Mouse (Mus musculus) midbrain, embryonic 13.5 days (tissue): ENCODE measurements around the gene Hs2st1. TPM values are rescaled to one million over a fixed set of nuclear protein-coding genes. Genes with fewer than 3 reads are reported as not detected.

Source experiments
- ATAC-seq: fragments of 200-750 bp; cut with Nextera tagmentation; 2 replicates; pipeline ENCODE4 v1.8.0; 2017; ENCODE audit warnings: mild to moderate bottlenecking, moderate TSS enrichment, moderate library complexity
- H3K27ac ChIP-seq: fragments of 300-500 bp; sonication (generic); 2 replicates; pipeline ENCODE4 v1.5.1; 2015; ENCODE audit warnings: inconsistent platforms, mild to moderate bottlenecking, moderate library complexity
- H3K27me3 ChIP-seq: fragments of 300-500 bp; sonication (generic); 2 replicates; pipeline ENCODE4 v1.6.1; 2015; ENCODE audit warnings: mild to moderate bottlenecking, inconsistent platforms
- H3K36me3 ChIP-seq: fragments of 300-500 bp; sonication (generic); 2 replicates; pipeline ENCODE4 v1.6.1; 2015; ENCODE audit warnings: mild to moderate bottlenecking, inconsistent platforms
- H3K4me1 ChIP-seq: fragments of 300-500 bp; sonication (generic); replicated peaks from 2 replicates; pipeline ENCODE4 v1.6.1; 2015; ENCODE audit warnings: inconsistent platforms
- H3K4me2 ChIP-seq: fragments of 300-500 bp; sonication (generic); replicated peaks from 2 replicates; pipeline ENCODE4 v1.6.1; 2015; ENCODE audit warnings: moderate library complexity, mild to moderate bottlenecking, inconsistent platforms
- H3K4me3 ChIP-seq: fragments of 300-500 bp; sonication (generic); replicated peaks from 2 replicates; pipeline ENCODE4 v1.5.1; 2015; ENCODE audit warnings: mild to moderate bottlenecking, inconsistent platforms
- H3K9ac ChIP-seq: fragments of 300-500 bp; sonication (generic); replicated peaks from 2 replicates; pipeline ENCODE4 v1.6.1; 2015; ENCODE audit warnings: mild to moderate bottlenecking, inconsistent platforms
- H3K9me3 ChIP-seq: fragments of 300-500 bp; sonication (generic); 2 replicates; pipeline ENCODE4 v1.6.1; 2016; ENCODE audit warnings: mild to moderate bottlenecking, inconsistent platforms
- WGBS: fragments of 180-500 bp; shearing (Covaris S2); methylation state at CpG from one replicate; pipeline ENCODE4 v1.1.7; 2015; 5-methylcytosine and 5-hydroxymethylcytosine counted together
- polyA plus RNA-seq: library from polyadenylated mRNA; unstranded; fragments of >200 nt; fragmentation: Nextera tagmentation; extraction: Ambion mirVana; gene quantifications from 2 replicates; pipeline ENCODE4 v1.2.1, GENCODE M21; 2015

Hs2st1 gene
- polyA plus RNA-seq, 1 experiment from 2014 or later = 17.4 TPM

DNA sequence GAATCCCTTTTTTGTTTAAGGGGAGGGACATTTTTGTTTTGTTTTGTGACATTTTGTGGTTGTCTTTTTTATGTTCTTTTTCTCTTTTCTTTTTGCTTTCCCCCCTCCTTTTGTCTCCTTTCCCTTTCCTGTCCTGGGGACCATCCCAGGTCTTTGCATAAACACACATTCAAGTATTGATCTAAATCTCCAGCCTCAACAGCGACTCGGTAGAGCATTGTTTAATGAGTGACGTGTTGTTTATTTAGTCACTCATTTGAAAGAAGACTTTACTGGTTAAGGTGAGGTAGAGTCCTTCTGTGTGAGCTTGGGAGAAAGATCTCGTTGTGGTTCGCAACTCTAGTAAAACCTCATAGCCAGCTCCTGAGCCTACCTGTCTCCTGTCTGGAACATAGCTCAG lies 13.8 kb upstream of the Hs2st1 start:
- Histone ChIP-seq H3K4me3 (no peak overlapping the region), H3K27me3 (no peaks in the 10 kb centered on the region), H3K4me1 (peaks cover 3% of the 10 kb centered on the region; the same call in 1 of the 2 replicates), H3K9ac (no peak overlapping the region), H3K9me3 (no peaks in the 10 kb centered on the region), H3K4me2 (no peak overlapping the region), H3K36me3 (peaks cover 49% of the 10 kb centered on the region), H3K27ac (no peak overlapping the region)
- 68% methylated on average over 5 of the region's 5 CpGs for WGBS
- ATAC-seq = no peak

- Histone ChIP-seq H3K4me2 (no peak overlapping the region), H3K4me1 (peaks cover 3% of the 10 kb centered on the region; the same call in 1 of the 2 replicates), H3K27me3 (no peaks in the 10 kb centered on the region), H3K9ac (no peak overlapping the region), H3K9me3 (no peaks in the 10 kb centered on the region), H3K36me3 (peaks cover 53% of the 10 kb centered on the region), H3K4me3 (no peak overlapping the region), H3K27ac (no peak overlapping the region)
- ATAC-seq = no peak
- 96% methylated on average over 4 of the region's 4 CpGs for WGBS
These were observed 12.3 kb upstream of the Hs2st1 start for GRCm38 (mm10) chr3:144582306-144582705.

GRCm38 (mm10) chr3:144581842-144582241 lies 11.9 kb upstream of the Hs2st1 start:
- 89% methylated on average over 3 of the region's 3 CpGs for WGBS
- Histone ChIP-seq H3K27me3 (no peaks in the 10 kb centered on the region), H3K4me2 (no peak overlapping the region), H3K4me1 (peaks cover 3% of the 10 kb centered on the region; the same call in 1 of the 2 replicates), H3K36me3 (peaks cover 49% of the 10 kb centered on the region), H3K4me3 (no peak overlapping the region), H3K27ac (no peak overlapping the region), H3K9me3 (no peaks in the 10 kb centered on the region), H3K9ac (no peak overlapping the region)
- ATAC-seq = no peak

GRCm38 (mm10) chr3:144580281-144580680 lies 10.3 kb upstream of the Hs2st1 start:
- no peak overlapping the region for H3K9ac ChIP-seq
- ATAC-seq = no peak
- no peaks in the 10 kb centered on the region for H3K9me3 ChIP-seq
- 93% methylated on average over 7 of the region's 7 CpGs for whole genome bisulfite sequencing
- no peak overlapping the region for H3K4me2 ChIP-seq
- H3K4me1 ChIP-seq = peaks cover 3% of the 10 kb centered on the region; the same call in 1 of the 2 replicates
- no peak overlapping the region for H3K4me3 ChIP-seq
- peaks cover 45% of the 10 kb centered on the region for H3K36me3 ChIP-seq
- H3K27ac ChIP-seq = no peak overlapping the region
- H3K27me3 ChIP-seq = no peaks in the 10 kb centered on the region

GRCm38 (mm10) chr3:144579796-144580195 lies 9.8 kb upstream of the Hs2st1 start:
- WGBS = 93% methylated on average over 5 of the region's 5 CpGs
- Histone ChIP-seq H3K9ac (no peak overlapping the region), H3K36me3 (peaks cover 45% of the 10 kb centered on the region), H3K27me3 (no peaks in the 10 kb centered on the region), H3K4me2 (no peak overlapping the region), H3K27ac (no peak overlapping the region), H3K4me3 (no peak overlapping the region), H3K9me3 (no peaks in the 10 kb centered on the region), H3K4me1 (peaks cover 3% of the 10 kb centered on the region; the same call in 1 of the 2 replicates)
- ATAC-seq = no peak

DNA sequence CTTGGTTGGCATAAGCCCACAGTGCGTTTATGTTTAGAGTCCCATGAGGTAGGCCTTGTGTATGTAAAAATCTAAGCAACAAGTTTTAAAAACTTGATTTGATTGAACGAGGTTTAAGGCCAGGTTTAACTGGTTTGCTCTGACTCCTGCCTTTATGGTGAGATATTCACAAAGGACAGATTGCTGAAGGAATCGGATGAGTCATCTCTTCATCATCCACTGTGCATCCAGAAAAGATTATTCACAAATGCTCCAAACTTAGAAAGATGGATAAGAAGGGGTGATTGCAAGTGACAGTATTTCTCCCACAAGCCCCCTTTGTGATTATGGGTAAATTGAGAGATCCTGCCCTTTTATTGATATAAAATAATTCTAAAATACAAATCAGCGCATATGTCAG lies 8.9 kb upstream of the Hs2st1 start:
- Histone ChIP-seq H3K36me3 (peaks cover 48% of the 10 kb centered on the region), H3K27me3 (no peaks in the 10 kb centered on the region), H3K4me1 (peaks cover 3% of the 10 kb centered on the region; the same call in 1 of the 2 replicates), H3K9ac (no peak overlapping the region), H3K9me3 (no peaks in the 10 kb centered on the region), H3K4me2 (no peak overlapping the region), H3K27ac (no peak overlapping the region), H3K4me3 (no peak overlapping the region)
- whole genome bisulfite sequencing = 92% methylated on average over 4 of the region's 4 CpGs
- ATAC-seq = no peak

GRCm38 (mm10) chr3:144577366-144578340 lies 7.7 kb upstream of the Hs2st1 start:
- Histone ChIP-seq H3K27ac (no peak overlapping the region), H3K4me1 (no peaks in the 10 kb centered on the region; the same call in none of the 2 replicates), H3K4me3 (no peak overlapping the region), H3K4me2 (no peak overlapping the region), H3K9ac (no peak overlapping the region), H3K27me3 (no peaks in the 10 kb centered on the region), H3K36me3 (peaks cover 43% of the 10 kb centered on the region), H3K9me3 (no peaks in the 10 kb centered on the region)
- 92% methylated on average over 10 of the region's 10 CpGs for WGBS
- no peak for ATAC-seq

GRCm38 (mm10) chr3:144574256-144574655 lies 4.3 kb upstream of the Hs2st1 start:
- WGBS = 90% methylated on average over 7 of the region's 7 CpGs
- ATAC-seq = no peak
- Histone ChIP-seq H3K27ac (no peak overlapping the region), H3K4me1 (peaks cover 14% of the 10 kb centered on the region), H3K27me3 (no peaks in the 10 kb centered on the region), H3K9ac (no peak overlapping the region), H3K4me2 (no peak overlapping the region), H3K9me3 (no peaks in the 10 kb centered on the region), H3K36me3 (peaks cover 19% of the 10 kb centered on the region), H3K4me3 (no peak overlapping the region)

DNA sequence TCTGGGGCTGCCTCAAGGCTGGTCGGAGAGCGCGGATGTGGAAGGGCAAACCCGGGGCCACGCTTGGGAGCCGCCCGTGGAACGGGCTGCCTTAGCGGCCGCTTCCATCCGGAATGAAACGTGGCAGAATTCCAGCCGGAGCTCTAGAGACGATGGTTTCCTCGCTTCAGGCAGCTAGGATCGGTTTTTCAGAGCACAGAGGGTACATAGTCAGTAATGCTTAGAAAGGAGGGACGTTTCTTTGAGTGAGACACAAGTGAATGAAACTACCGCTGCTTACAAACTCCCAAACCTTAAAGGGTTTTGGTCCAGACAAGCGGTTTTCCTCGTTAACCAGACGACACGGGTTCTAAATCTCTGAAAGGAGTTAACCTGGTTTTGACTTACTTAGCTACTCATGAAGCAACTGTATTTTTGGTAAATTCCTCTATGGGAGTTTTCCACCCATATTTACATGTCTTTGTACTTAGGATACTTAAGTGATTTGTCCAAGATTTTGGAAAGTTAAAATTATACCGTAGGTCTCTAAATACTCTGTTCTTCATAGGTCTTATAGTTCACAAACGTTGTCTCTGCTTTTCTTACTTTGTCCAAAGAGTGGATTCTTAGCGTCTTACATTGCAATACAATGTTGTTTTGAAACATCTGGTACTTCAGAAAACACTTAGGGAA lies 971 bp upstream of the Hs2st1 start:
- Histone ChIP-seq H3K27ac (peak overlapping the region; percentile 95), H3K27me3 (no peaks in the 10 kb centered on the region), H3K4me2 (peak overlapping the region; percentile 59), H3K4me3 (peak overlapping the region; percentile 66), H3K36me3 (0 out of 2 replicates have a peak, but pooled peaks cover 3% of the 10 kb centered on the region), H3K9ac (peak overlapping the region; percentile 80), H3K4me1 (peaks cover 36% of the 10 kb centered on the region), H3K9me3 (no peaks in the 10 kb centered on the region)
- no peak for ATAC-seq
- WGBS = under 1% methylated on average over 25 of the region's 25 CpGs

GRCm38 (mm10) chr3:144569401-144569971 lies 495 bp downstream of the Hs2st1 start:
- Histone ChIP-seq H3K4me3 (peak overlapping the region; percentile 85), H3K4me1 (peaks cover 36% of the 10 kb centered on the region), H3K36me3 (0 out of 2 replicates have a peak, but pooled peaks cover 3% of the 10 kb centered on the region), H3K9ac (peak overlapping the region; percentile 91), H3K27me3 (no peaks in the 10 kb centered on the region), H3K9me3 (no peaks in the 10 kb centered on the region), H3K4me2 (peak overlapping the region; percentile 90), H3K27ac (peak overlapping the region; percentile 95)
- WGBS = under 1% methylated on average over 34 of the region's 47 CpGs
- peak; percentile 40; the same call in 1 of the 2 replicates for ATAC-seq

GRCm38 (mm10) chr3:144568861-144569361 lies 1.1 kb downstream of the Hs2st1 start:
- Histone ChIP-seq H3K9ac (peak overlapping the region; percentile 91), H3K9me3 (no peaks in the 10 kb centered on the region), H3K4me3 (peak overlapping the region; percentile 85), H3K4me2 (peak overlapping the region; percentile 90), H3K27me3 (no peaks in the 10 kb centered on the region), H3K4me1 (peaks cover 36% of the 10 kb centered on the region), H3K36me3 (no peaks in the 10 kb centered on the region), H3K27ac (peak overlapping the region; percentile 95)
- ATAC-seq = no peak
- WGBS = under 1% methylated on average over 21 of the region's 21 CpGs
